Mouse (Mus musculus) right cerebral cortex, postnatal 36 days (tissue): ENCODE results near the gene Lef1.
A peak's percentile ranks its signal among the peaks of the same experiment; 100 is the strongest.

Experiments used
- DNase-seq, 2 experiments: peaks; one replicate each; pipeline ENCODE4 v3.0.0; 2022; ENCODE audit warnings: low spot score in 2 of 2, mixed read lengths in 1 of 2

Lef1 gene

GRCm38 (mm10) chr3:131247851-131248250, 137.6 kb downstream of the Lef1 start:
- no peak for DNase-seq

GRCm38 (mm10) chr3:131248444-131248843, 138.2 kb downstream of the Lef1 start:
- DNase-seq = no peak

GRCm38 (mm10) chr3:131250283-131250682, 140.0 kb downstream of the Lef1 start:
- DNase-seq = no peak

- DNase-seq = no peak
These were observed 140.7 kb downstream of the Lef1 start for GRCm38 (mm10) chr3:131250978-131251377.

GRCm38 (mm10) chr3:131251601-131252000, 141.3 kb downstream of the Lef1 start:
- DNase-seq = no peak

- no peak for DNase-seq
These were observed 144.7 kb downstream of the Lef1 start for GRCm38 (mm10) chr3:131254991-131255390.

GRCm38 (mm10) chr3:131255399-131255981, 145.2 kb downstream of the Lef1 start:
- DNase-seq = no peak

GRCm38 (mm10) chr3:131258921-131259320, 148.7 kb downstream of the Lef1 start:
- no peak for DNase-seq

- peak in 1 of 2 experiments; percentile 14 for DNase-seq
These were observed 149.2 kb downstream of the Lef1 start for GRCm38 (mm10) chr3:131259392-131259965.

GRCm38 (mm10) chr3:131260418-131260817, 150.1 kb downstream of the Lef1 start:
- no peak for DNase-seq

GRCm38 (mm10) chr3:131263766-131264486, 153.7 kb downstream of the Lef1 start:
- DNase-seq = no peak

- DNase-seq = no peak
These were observed 155.2 kb downstream of the Lef1 start for GRCm38 (mm10) chr3:131265516-131265915.

GRCm38 (mm10) chr3:131266366-131267050, 156.2 kb downstream of the Lef1 start:
- no peak for DNase-seq

GRCm38 (mm10) chr3:131270381-131270780, 160.1 kb downstream of the Lef1 start:
- DNase-seq = no peak

GRCm38 (mm10) chr3:131271157-131271556, 160.9 kb downstream of the Lef1 start:
- no peak for DNase-seq

GRCm38 (mm10) chr3:131271559-131272373, 161.5 kb downstream of the Lef1 start, which contains the start of gene Hadh:
TSS of gene Hadh (minus strand) at chr3:131272101.
- DNase-seq = peak; percentile 63 to 68

- DNase-seq = no peak
These were observed 162.3 kb downstream of the Lef1 start for GRCm38 (mm10) chr3:131272374-131273100.
